Mouse (Mus musculus): Measurements from ENCODE around the gene Naglu.

DNA sequence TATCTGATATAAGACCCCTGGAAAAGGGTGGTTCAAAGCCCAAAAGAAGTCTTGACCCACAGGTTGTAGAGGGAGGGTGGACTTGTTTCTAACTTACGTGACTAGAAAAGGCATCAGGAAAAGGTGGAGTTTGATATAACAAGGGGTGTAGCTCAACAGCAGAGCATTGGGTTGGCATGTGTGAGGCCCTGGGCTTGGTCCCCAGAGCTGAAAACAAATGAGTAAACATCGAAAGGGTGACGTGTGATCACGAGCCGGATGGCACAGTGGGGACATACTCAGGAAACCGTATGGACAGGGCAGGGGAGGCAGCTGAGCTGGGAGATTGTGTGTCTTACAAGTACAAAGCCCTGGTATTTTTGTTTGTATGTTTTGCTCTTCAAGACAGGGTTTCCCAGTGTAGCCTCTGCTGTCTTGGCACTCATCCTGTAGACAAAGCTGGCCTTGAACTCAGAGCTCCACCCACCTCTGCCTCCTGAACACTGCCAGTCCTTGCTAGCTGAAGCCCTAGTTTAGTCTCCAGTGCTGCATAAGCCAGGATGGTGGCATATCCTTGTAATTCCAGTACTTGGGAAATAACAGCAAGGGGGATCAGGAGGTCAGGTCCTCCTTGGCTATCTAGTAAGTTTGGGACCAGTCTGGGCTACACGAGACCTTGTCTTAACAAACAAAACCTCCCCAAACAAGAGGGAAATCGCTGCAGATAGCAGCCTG, 35.0 kb upstream of the Naglu start:
- TF ChIP-seq CTCF (IDR thresholded peaks at IDR 0.05; ENCODE audit: borderline replicate concordance, extremely low read depth, insufficient read depth, insufficient read length): no peak
- no peak for TF ChIP-seq POLR2A (IDR thresholded peaks at IDR 0.05; ENCODE audit: borderline replicate concordance, extremely low read depth, insufficient read depth, insufficient read length, poor library complexity, severe bottlenecking)

All from brain, embryonic 14.5 days (tissue).